Mouse (Mus musculus) kidney, adult 2 months (tissue): ENCODE data around the gene Fgf4. TPM values are rescaled to one million over a fixed set of nuclear protein-coding genes. Genes with fewer than 3 reads are reported as not detected.

Experiments
- DNase-seq: peaks from one replicate; pipeline ENCODE4 v3.0.0; 2021
- H3K27ac ChIP-seq: fragments of 200-500 bp; 2 replicates; pipeline ENCODE4 v1.5.1; 2012; ENCODE audit warnings: low read depth, low read length, control low read depth, inconsistent platforms; ENCODE audit not compliant: insufficient read depth
- H3K27me3 ChIP-seq: fragments of 200-500 bp; replicated peaks from 2 replicates; pipeline ENCODE4 v1.6.1; 2012; ENCODE audit warnings: mild to moderate bottlenecking, moderate library complexity, low read length, inconsistent platforms; ENCODE audit not compliant: control insufficient read depth, insufficient read depth
- H3K36me3 ChIP-seq: fragments of 200-500 bp; 2 replicates; pipeline ENCODE4 v1.6.1; 2012; ENCODE audit warnings: mild to moderate bottlenecking, moderate library complexity, low read length, inconsistent platforms; ENCODE audit not compliant: control insufficient read depth, insufficient read depth
- H3K4me1 ChIP-seq: fragments of 200-500 bp; 2 replicates; pipeline ENCODE4 v1.6.1; 2011; ENCODE audit warnings: low read length; ENCODE audit not compliant: control insufficient read depth, insufficient read depth
- H3K4me3 ChIP-seq: fragments of 200-500 bp; 2 replicates; pipeline ENCODE4 v1.5.1; 2011; ENCODE audit warnings: mild to moderate bottlenecking, low read depth, low read length, control low read depth; ENCODE audit not compliant: insufficient read depth
- CTCF ChIP-seq: fragments of 200-500 bp; conservative IDR thresholded peaks from 2 replicates; pipeline ENCODE4 v1.5.1; 2011; ENCODE audit warnings: low read depth, mild to moderate bottlenecking, control low read depth, low read length, moderate library complexity, mixed read lengths; ENCODE audit not compliant: insufficient read depth, insufficient read length
- POLR2A ChIP-seq: fragments of 200-500 bp; IDR thresholded peaks from one replicate; pipeline ENCODE4 v1.6.1; 2011; ENCODE audit warnings: low read depth, low read length, control low read depth
- WGBS: fragments of 180-500 bp; shearing (Covaris S2); methylation state at CpG from one replicate; pipeline ENCODE4 v1.1.7; 2018; 5-methylcytosine and 5-hydroxymethylcytosine counted together
- polyA plus RNA-seq: library from polyadenylated mRNA; depleted of rRNA; stranded (reverse); fragments of >200 nt; gene quantifications from 2 replicates; pipeline ENCODE4 v1.2.3, GENCODE M21; 2012

The Fgf4 gene
- polyA plus RNA-seq, 1 experiment = not detected

DNA sequence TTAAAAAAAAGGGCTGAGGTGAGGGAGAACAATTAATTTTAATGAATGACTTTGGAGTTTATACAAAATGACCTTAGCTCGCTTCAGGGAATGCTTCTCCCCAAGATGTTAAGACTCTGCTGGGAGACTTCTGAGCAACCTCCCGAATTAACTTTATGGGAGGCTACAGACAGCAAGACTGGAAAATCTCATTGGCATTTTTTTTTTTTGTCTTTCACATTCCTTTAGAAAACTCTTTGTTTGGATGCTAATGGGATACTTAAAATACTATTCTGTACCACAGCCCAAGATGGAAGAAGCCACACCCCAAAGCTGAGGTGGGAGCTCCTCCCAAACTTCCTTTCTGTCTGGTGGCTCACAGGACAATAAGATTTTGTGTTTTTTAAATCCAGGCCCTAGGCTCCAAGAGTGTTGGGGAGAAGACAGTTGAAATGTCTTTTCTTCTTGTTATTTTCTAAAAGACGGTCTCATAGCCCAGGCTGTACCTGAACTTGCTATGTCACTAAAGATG, 17.0 kb downstream of the Fgf4 start:
- Histone ChIP-seq H3K4me1 (no peaks in the 10 kb centered on the region), H3K4me3 (no peak overlapping the region), H3K27me3 (peaks cover 3% of the 10 kb centered on the region), H3K27ac (no peak overlapping the region), H3K36me3 (no peaks in the 10 kb centered on the region)
- no peak for DNase-seq
- WGBS = 59% methylated on average over 3 of the region's 3 CpGs
- no peak for TF ChIP-seq POLR2A
- no peak for TF ChIP-seq CTCF

GRCm38 (mm10) chr7:144867161-144867560, 20.0 kb downstream of the Fgf4 start:
- 67% methylated on average over 4 of the region's 4 CpGs for WGBS
- H3K27me3 ChIP-seq = peaks cover under 1% of the 10 kb centered on the region; the same call in 1 of the 2 replicates

GRCm38 (mm10) chr7:144867602-144868001, 20.4 kb downstream of the Fgf4 start:
- WGBS = 81% methylated on average over 8 of the region's 8 CpGs
- no peak for DNase-seq
- no peaks in the 10 kb centered on the region for H3K27me3 ChIP-seq
- no peak for TF ChIP-seq CTCF
- no peak for TF ChIP-seq POLR2A
- H3K4me3 ChIP-seq = no peak overlapping the region
- no peaks in the 10 kb centered on the region for H3K4me1 ChIP-seq
- H3K36me3 ChIP-seq = no peaks in the 10 kb centered on the region
- no peak overlapping the region for H3K27ac ChIP-seq

More at GRCm38 (mm10) chr7:144867161-144867560, 20.0 kb downstream of the Fgf4 start:
- Histone ChIP-seq H3K4me3 (no peak overlapping the region), H3K4me1 (no peaks in the 10 kb centered on the region), H3K36me3 (no peaks in the 10 kb centered on the region), H3K27ac (no peak overlapping the region)
- TF ChIP-seq CTCF (no peak), POLR2A (no peak)
- DNase-seq = no peak

GRCm38 (mm10) chr7:144872420-144872819, 25.3 kb downstream of the Fgf4 start:
- H3K27me3 ChIP-seq = no peaks in the 10 kb centered on the region
- no peak overlapping the region for H3K4me3 ChIP-seq
- H3K36me3 ChIP-seq = no peaks in the 10 kb centered on the region
- H3K27ac ChIP-seq = no peak overlapping the region
- DNase-seq = no peak
- no peaks in the 10 kb centered on the region for H3K4me1 ChIP-seq
- WGBS = 66% methylated on average over 4 of the region's 4 CpGs
- no peak for TF ChIP-seq POLR2A
- no peak for TF ChIP-seq CTCF

- WGBS = 85% methylated on average over 4 of the region's 4 CpGs
- no peaks in the 10 kb centered on the region for H3K36me3 ChIP-seq
- no peak overlapping the region for H3K27ac ChIP-seq
- H3K27me3 ChIP-seq = no peaks in the 10 kb centered on the region
- DNase-seq = no peak
- H3K4me1 ChIP-seq = no peaks in the 10 kb centered on the region
- TF ChIP-seq CTCF = no peak
- TF ChIP-seq POLR2A = no peak
- H3K4me3 ChIP-seq = no peak overlapping the region
These were observed 26.0 kb downstream of the Fgf4 start for GRCm38 (mm10) chr7:144873160-144873559.

DNA sequence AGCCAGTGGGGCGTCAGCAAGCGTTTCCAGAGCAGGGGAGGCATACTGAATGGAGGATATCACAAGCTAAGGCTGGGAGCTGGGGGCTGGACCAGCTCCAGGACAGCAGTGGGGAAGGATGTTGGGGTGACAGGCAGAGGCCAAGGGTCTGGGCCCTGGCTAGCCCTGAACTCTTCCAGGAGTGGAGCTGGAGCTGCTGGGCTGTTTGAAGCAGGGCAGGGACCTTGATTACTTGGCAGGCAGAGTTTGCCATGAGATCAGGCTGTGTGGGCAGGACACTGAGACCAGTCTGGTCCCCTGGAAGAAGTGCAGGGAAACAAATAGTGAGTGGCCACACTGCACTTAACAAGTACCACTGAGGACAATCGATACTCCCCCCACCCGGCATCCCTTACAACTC, 27.1 kb downstream of the Fgf4 start:
- no peak overlapping the region for H3K27ac ChIP-seq
- TF ChIP-seq POLR2A (no peak), CTCF (no peak)
- 68% methylated on average over 4 of the region's 4 CpGs for WGBS
- DNase-seq = no peak
- H3K27me3 ChIP-seq = no peaks in the 10 kb centered on the region
- no peaks in the 10 kb centered on the region for H3K36me3 ChIP-seq
- no peak overlapping the region for H3K4me3 ChIP-seq
- H3K4me1 ChIP-seq = no peaks in the 10 kb centered on the region

DNA sequence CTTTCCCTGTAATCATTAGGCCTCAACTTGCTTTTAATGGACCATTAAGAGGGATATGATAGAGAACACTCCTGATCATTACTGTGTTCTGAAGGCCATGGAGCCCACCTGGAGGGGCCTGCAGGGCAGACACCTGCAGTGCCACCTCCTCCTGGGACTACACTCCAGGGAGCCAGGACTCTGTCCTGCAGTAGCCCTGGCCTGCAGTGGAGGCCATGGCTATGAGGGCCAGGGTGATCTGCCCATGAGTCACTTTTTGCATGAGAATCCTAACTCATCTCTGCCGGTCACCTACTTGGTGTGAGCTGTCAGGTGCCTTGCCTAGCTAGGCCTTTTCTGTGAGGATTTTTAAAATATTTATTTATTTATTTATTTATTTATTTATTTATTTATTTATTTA, 31.2 kb downstream of the Fgf4 start:
- WGBS = 100% methylated on average over 1 of the region's 1 CpGs
- H3K4me1 ChIP-seq = no peaks in the 10 kb centered on the region
- DNase-seq = no peak
- TF ChIP-seq CTCF (no peak), POLR2A (no peak)
- H3K4me3 ChIP-seq = no peak overlapping the region
- H3K27ac ChIP-seq = no peak overlapping the region
- no peaks in the 10 kb centered on the region for H3K36me3 ChIP-seq
- no peaks in the 10 kb centered on the region for H3K27me3 ChIP-seq
